Mouse (Mus musculus) embryonic facial prominence, embryonic 11.5 days (tissue): ENCODE results near the gene Gm11562. TPM values are rescaled to one million over a fixed set of nuclear protein-coding genes. Genes with fewer than 3 reads are reported as not detected.
"Not testable (repeated sequence)": the region's sequence is repeated elsewhere in the genome, so short reads cannot be mapped to it uniquely, and the experiment has no call there.

Source experiments
- ATAC-seq: fragments of 200-750 bp; cut with Nextera tagmentation; replicated peaks from 2 replicates; pipeline ENCODE4 v1.8.0; 2017; ENCODE audit warnings: low read depth; ENCODE audit not compliant: insufficient number of reproducible peaks, low FRiP score, low TSS enrichment
- DNase-seq: peaks from one replicate; pipeline ENCODE4 v3.0.0-alpha.2; 2015; ENCODE audit warnings: low spot score
- H3K27ac ChIP-seq: fragments of 300-500 bp; sonication (generic); replicated peaks from 2 replicates; pipeline ENCODE4 v1.5.1; 2014; ENCODE audit warnings: mild to moderate bottlenecking, low read depth, low read length, control low read depth
- H3K27me3 ChIP-seq: fragments of 300-500 bp; sonication (generic); 2 replicates; pipeline ENCODE4 v1.6.1; 2014; ENCODE audit warnings: mild to moderate bottlenecking, low read length, moderate library complexity, mixed read lengths; ENCODE audit not compliant: control insufficient read depth, insufficient read depth
- H3K36me3 ChIP-seq: fragments of 300-500 bp; sonication (generic); replicated peaks from 2 replicates; pipeline ENCODE4 v1.6.1; 2014; ENCODE audit warnings: low read depth, mild to moderate bottlenecking, low read length, moderate library complexity, mixed read lengths; ENCODE audit not compliant: control insufficient read depth, insufficient read depth
- H3K4me1 ChIP-seq: fragments of 300-500 bp; sonication (generic); 2 replicates; pipeline ENCODE4 v1.6.1; 2014; ENCODE audit warnings: low read length, mixed read lengths; ENCODE audit not compliant: control insufficient read depth, insufficient read depth
- H3K4me2 ChIP-seq: fragments of 300-500 bp; sonication (generic); 2 replicates; pipeline ENCODE4 v1.6.1; 2014; ENCODE audit warnings: low read depth, mild to moderate bottlenecking, control low read depth, low read length, moderate library complexity
- H3K4me3 ChIP-seq: fragments of 300-500 bp; sonication (generic); 2 replicates; pipeline ENCODE4 v1.5.1; 2014; ENCODE audit warnings: low read depth, low read length, control low read depth
- H3K9ac ChIP-seq: fragments of 300-500 bp; sonication (generic); replicated peaks from 2 replicates; pipeline ENCODE4 v1.6.1; 2014; ENCODE audit warnings: mild to moderate bottlenecking, control low read depth, low read length
- H3K9me3 ChIP-seq: fragments of 300-500 bp; sonication (generic); replicated peaks from 2 replicates; pipeline ENCODE4 v1.6.1; 2016; ENCODE audit warnings: mild to moderate bottlenecking, low read length, inconsistent platforms, mixed read lengths; ENCODE audit not compliant: control insufficient read depth
- WGBS: fragments of 180-500 bp; shearing (Covaris S2); extraction: QIAGEN DNeasy Blood & Tissue Kit; methylation state at CpG from one replicate; pipeline ENCODE4 v1.1.7; 2014; 5-methylcytosine and 5-hydroxymethylcytosine counted together
- polyA plus RNA-seq: library from polyadenylated mRNA; unstranded; fragments of >200 nt; fragmentation: Nextera tagmentation; extraction: Ambion mirVana; gene quantifications from 2 replicates; pipeline ENCODE4 v1.2.1, GENCODE M21; 2014

The Gm11562 gene
- not detected in 2 replicates for polyA plus RNA-seq

DNA sequence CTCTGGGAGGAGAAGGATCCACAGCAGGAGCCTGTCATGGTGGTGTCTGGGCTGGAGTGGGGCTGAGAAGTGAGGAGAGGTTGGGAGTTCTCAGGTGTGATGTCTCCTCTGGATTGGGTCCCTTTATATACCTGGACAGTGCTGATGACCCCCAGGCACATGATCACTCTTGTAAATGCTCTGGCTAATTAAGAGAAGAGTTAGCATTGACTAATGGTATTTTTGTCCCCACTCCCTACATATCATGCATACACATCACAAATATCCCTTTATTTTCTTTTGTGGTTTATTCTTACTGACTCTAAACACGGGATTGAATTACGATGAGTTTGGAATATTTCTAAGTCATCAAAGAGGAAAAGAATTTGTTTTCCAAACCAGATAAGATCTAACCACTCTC is at the start of gene Gm11562:
Gene Gm11562, minus strand, starts transcription at position 101 of the 400 bp plus-strand sequence.
- no peak within 1 kb of the TSS for H3K27ac ChIP-seq
- no peaks in the 10 kb centered on the region for H3K4me1 ChIP-seq
- H3K27me3 ChIP-seq = no peaks in the 10 kb centered on the region
- ATAC-seq (no peak), DNase-seq (no peak)
- WGBS = 83% methylated on average over 2 of the region's 2 CpGs
- H3K4me2 ChIP-seq = no peak within 1 kb of the TSS
- H3K9me3 ChIP-seq = no peaks in the 10 kb centered on the region
- no peak within 1 kb of the TSS for H3K4me3 ChIP-seq
- no peak within 1 kb of the TSS for H3K9ac ChIP-seq
- no peaks in the 10 kb centered on the region for H3K36me3 ChIP-seq

DNA sequence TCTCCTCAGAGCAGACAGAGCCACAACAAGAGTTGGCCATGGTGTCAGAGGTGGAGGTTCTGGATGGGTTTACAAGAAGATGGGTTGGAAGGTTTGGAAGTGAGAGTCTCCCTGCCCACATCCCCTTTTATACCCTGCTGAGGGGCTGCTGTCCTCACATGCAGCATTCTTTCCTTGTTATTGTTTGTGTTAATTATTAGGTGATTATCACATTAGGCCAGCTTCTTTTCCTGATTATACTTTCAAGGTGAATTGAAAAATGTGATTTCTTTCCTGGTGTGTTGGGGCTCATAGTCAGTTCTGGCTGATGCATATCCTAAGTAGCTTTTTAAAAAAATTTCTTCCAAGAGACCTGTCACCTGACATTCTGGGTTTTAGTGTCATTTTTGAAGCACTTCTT is 45.6 kb upstream of the Gm11562 start, which contains the start of gene Krtap4-6:
Gene Krtap4-6, minus strand, starts transcription at position 101 of the 400 bp plus-strand sequence.
- H3K36me3 ChIP-seq = no peaks in the 10 kb centered on the region
- H3K27me3 ChIP-seq = no peaks in the 10 kb centered on the region
- DNase-seq (no peak), ATAC-seq (no peak)
- no peak within 1 kb of the TSS for H3K9ac ChIP-seq
- no peaks in the 10 kb centered on the region for H3K4me1 ChIP-seq
- no peak within 1 kb of the TSS for H3K27ac ChIP-seq
- H3K9me3 ChIP-seq = no peaks in the 10 kb centered on the region
- H3K4me2 ChIP-seq = no peak within 1 kb of the TSS
- H3K4me3 ChIP-seq = no peak within 1 kb of the TSS

- 91% methylated on average over 10 of the region's 10 CpGs for WGBS
- Histone ChIP-seq H3K27ac (no peak overlapping the region), H3K9me3 (no peaks in the 10 kb centered on the region), H3K4me2 (no peak overlapping the region), H3K36me3 (no peaks in the 10 kb centered on the region), H3K4me3 (no peak overlapping the region), H3K9ac (no peak overlapping the region), H3K27me3 (no peaks in the 10 kb centered on the region), H3K4me1 (no peaks in the 10 kb centered on the region)
- no peak for DNase-seq
- ATAC-seq = no peak
Observed at GRCm38 (mm10) chr11:99662802-99663201, 42.6 kb upstream of the Gm11562 start.

DNA sequence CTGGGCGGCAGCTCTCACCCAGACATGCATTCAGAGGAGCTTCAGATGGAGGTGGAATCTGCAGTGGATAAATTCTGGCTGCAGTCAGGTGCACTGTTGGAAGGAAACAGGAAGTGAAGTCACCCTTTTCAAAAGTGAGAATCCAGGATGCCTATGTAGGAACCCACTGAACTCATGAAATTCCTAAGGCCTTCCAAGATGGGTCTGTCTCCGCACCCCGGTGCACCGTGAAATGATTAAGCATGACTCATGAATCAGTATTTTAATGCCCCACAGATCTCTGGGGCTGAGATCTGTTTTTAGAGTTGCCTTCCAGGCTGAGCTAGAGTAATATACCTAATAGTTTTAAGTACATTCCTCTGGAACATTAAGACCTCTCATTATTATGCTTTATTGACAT is 39.0 kb upstream of the Gm11562 start:
- H3K36me3 ChIP-seq = no peaks in the 10 kb centered on the region
- no peak for DNase-seq
- no peak for ATAC-seq
- H3K4me1 ChIP-seq = no peaks in the 10 kb centered on the region
- H3K27ac ChIP-seq = no peak overlapping the region
- 86% methylated on average over 4 of the region's 4 CpGs for WGBS
- no peak overlapping the region for H3K4me3 ChIP-seq
- H3K9ac ChIP-seq = no peak overlapping the region
- no peaks in the 10 kb centered on the region for H3K9me3 ChIP-seq
- no peak overlapping the region for H3K4me2 ChIP-seq
- no peaks in the 10 kb centered on the region for H3K27me3 ChIP-seq

- not testable (repeated sequence) for H3K4me3 ChIP-seq, H3K4me2 ChIP-seq, H3K27me3 ChIP-seq, ATAC-seq, DNase-seq, H3K36me3 ChIP-seq, H3K4me1 ChIP-seq, H3K9me3 ChIP-seq, H3K9ac ChIP-seq, H3K27ac ChIP-seq
- 61% methylated on average over 10 of the region's 10 CpGs for WGBS
Observed at GRCm38 (mm10) chr11:99658467-99659010, 38.3 kb upstream of the Gm11562 start, which contains the start of gene Gm11563. Gene Gm11563, minus strand, starts transcription at chr11:99658960.

DNA sequence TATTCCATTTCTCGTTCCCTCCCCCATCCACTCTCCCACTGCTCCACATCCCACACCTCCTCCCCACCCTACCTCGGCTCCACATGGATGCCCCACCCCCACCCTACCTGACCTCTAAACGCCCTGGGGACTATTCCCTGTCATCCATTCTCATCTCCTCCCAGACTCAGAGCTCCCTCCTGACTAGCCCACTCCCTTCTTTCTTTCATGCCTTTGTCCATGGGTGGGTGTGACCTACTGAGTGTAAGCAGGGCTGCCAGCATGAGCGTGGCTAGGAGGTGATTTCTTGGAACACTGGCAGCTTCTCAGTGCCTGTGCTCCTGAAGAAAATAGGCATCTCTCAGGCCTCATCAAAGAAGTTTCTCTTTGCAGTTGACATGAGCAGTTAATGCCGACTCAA is 36.8 kb upstream of the Gm11562 start:
- Histone ChIP-seq H3K4me1 (no peaks in the 10 kb centered on the region), H3K9me3 (no peaks in the 10 kb centered on the region), H3K4me3 (no peak overlapping the region), H3K36me3 (no peaks in the 10 kb centered on the region), H3K4me2 (no peak overlapping the region), H3K9ac (no peak overlapping the region), H3K27me3 (no peaks in the 10 kb centered on the region), H3K27ac (no peak overlapping the region)
- no peak for ATAC-seq
- 44% methylated on average over 5 of the region's 5 CpGs for WGBS
- DNase-seq = no peak

DNA sequence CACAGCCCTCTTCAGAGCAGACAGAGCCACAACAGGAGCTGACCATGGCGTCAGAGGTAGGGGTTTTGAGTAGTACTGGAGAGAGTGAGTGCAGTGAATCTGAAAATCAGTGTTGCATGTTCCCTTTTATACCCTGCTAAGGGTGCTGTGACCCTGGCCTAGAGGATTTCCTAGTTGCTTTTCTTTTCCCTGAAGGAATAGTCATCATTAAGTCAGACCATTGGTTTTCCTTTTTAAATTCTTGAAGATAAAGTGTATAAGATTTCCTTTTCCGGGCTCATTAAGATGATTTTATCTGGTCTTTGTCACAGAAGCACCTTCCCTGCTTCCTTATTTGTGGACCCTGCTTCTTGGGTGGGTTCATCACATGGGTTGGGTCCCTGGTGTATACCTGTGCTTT is 29.9 kb upstream of the Gm11562 start, which contains the start of gene Gm11555:
Gene Gm11555, minus strand, starts transcription at position 101 of the 400 bp plus-strand sequence.
- Histone ChIP-seq H3K27ac (no peak within 1 kb of the TSS), H3K4me3 (no peak within 1 kb of the TSS), H3K9me3 (no peaks in the 10 kb centered on the region), H3K36me3 (no peaks in the 10 kb centered on the region), H3K9ac (no peak within 1 kb of the TSS), H3K27me3 (no peaks in the 10 kb centered on the region), H3K4me1 (no peaks in the 10 kb centered on the region), H3K4me2 (no peak within 1 kb of the TSS)
- WGBS = 88% methylated on average over 2 of the region's 2 CpGs
- DNase-seq (no peak), ATAC-seq (no peak)

GRCm38 (mm10) chr11:99646444-99646843 is 26.2 kb upstream of the Gm11562 start:
- Histone ChIP-seq H3K4me2 (no peak overlapping the region), H3K9ac (no peak overlapping the region), H3K36me3 (no peaks in the 10 kb centered on the region), H3K27ac (no peak overlapping the region), H3K9me3 (no peaks in the 10 kb centered on the region), H3K27me3 (no peaks in the 10 kb centered on the region), H3K4me3 (no peak overlapping the region), H3K4me1 (no peaks in the 10 kb centered on the region)
- ATAC-seq (no peak), DNase-seq (no peak)
- WGBS = 82% methylated on average over 15 of the region's 15 CpGs
